Mouse (Mus musculus) bone marrow macrophage, adult 2 months (primary cell): Measurements from ENCODE around the gene Olfr924. TPM values are rescaled to one million over a fixed set of nuclear protein-coding genes. Genes with fewer than 3 reads are reported as not detected.
"Not testable (repeated sequence)": the region's sequence is repeated elsewhere in the genome, so short reads cannot be mapped to it uniquely, and the experiment has no call there.

Experiments used
- H3K27ac ChIP-seq: 2 replicates; pipeline ENCODE4 v1.5.1; 2012; ENCODE audit warnings: low read depth, low read length; ENCODE audit not compliant: insufficient read depth
- H3K4me1 ChIP-seq: 2 replicates; pipeline ENCODE4 v1.6.1; 2012; ENCODE audit warnings: low read length; ENCODE audit not compliant: control insufficient read depth, insufficient read depth
- H3K4me3 ChIP-seq: 2 replicates; pipeline ENCODE4 v1.5.1; 2012; ENCODE audit warnings: mild to moderate bottlenecking, low read length, moderate library complexity; ENCODE audit not compliant: insufficient read depth
- CTCF ChIP-seq: IDR thresholded peaks from 2 replicates; pipeline ENCODE4 v1.5.1; 2012; ENCODE audit warnings: low read depth, mild to moderate bottlenecking, low read length, moderate library complexity
- POLR2A ChIP-seq: IDR thresholded peaks from 2 replicates; pipeline ENCODE4 v1.6.1; 2012; ENCODE audit warnings: mild to moderate bottlenecking, low read depth, low read length, borderline replicate concordance
- polyA plus RNA-seq: library from polyadenylated mRNA; stranded (reverse); fragments of >200 nt; gene quantifications from 2 replicates; pipeline ENCODE4 v1.2.4, GENCODE M21; 2012; ENCODE audit not compliant: missing spikeins, insufficient read depth, insufficient read length

The Olfr924 gene
- not detected in 2 replicates for polyA plus RNA-seq

- Histone ChIP-seq H3K4me3 (no peak within 1 kb of the TSS), H3K27ac (no peak within 1 kb of the TSS), H3K4me1 (no peaks in the 10 kb centered on the region)
- TF ChIP-seq CTCF = no peak
- TF ChIP-seq POLR2A = no peak
These were observed at the start of gene Olfr924 for GRCm38 (mm10) chr9:38844149-38844548. TSS of gene Olfr924 (plus strand) at chr9:38844449.

- peaks cover 3% of the 10 kb centered on the region for H3K4me1 ChIP-seq
- H3K27ac ChIP-seq = no peak overlapping the region
- no peak overlapping the region for H3K4me3 ChIP-seq
- TF ChIP-seq POLR2A (no peak), CTCF (no peak)
These were observed 38.6 kb upstream of the Olfr924 start for GRCm38 (mm10) chr9:38805696-38806095.

DNA sequence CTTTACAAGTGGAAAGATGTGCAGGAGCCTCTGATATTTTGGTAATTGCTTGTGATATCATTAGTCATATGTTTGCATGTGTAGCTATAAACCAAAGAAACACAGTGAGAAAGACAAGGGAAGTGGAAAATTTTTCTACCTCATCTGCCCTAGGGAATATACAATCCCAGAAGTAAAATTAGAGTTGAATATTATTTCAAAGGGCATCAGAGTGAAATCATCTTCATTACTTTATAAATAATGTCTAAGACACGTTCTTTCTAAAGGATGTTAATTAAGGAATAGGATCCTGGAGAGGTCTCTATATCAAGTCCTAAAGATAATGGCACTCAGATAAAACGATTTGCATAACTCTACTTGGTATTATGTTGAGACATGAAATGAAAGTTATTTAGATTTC lies 29.9 kb upstream of the Olfr924 start, which contains the start of gene Olfr922:
TSS of gene Olfr922 (plus strand) at position 301 of the 400 bp plus-strand sequence.
- peaks cover 9% of the 10 kb centered on the region; the same call in 1 of the 2 replicates for H3K4me1 ChIP-seq
- H3K27ac ChIP-seq = no peak within 1 kb of the TSS
- TF ChIP-seq CTCF (no peak), POLR2A (no peak)
- H3K4me3 ChIP-seq = no peak within 1 kb of the TSS

- H3K27ac ChIP-seq = no peak overlapping the region
- peaks cover 9% of the 10 kb centered on the region; the same call in 1 of the 2 replicates for H3K4me1 ChIP-seq
- no peak for TF ChIP-seq POLR2A
- TF ChIP-seq CTCF = no peak
- H3K4me3 ChIP-seq = no peak overlapping the region
These were observed 28.7 kb upstream of the Olfr924 start for GRCm38 (mm10) chr9:38815458-38815986.

- TF ChIP-seq CTCF (no peak), POLR2A (no peak)
- Histone ChIP-seq H3K4me1 (peaks cover under 1% of the 10 kb centered on the region), H3K4me3 (no peak within 1 kb of the TSS), H3K27ac (no peak within 1 kb of the TSS)
These were observed 18.0 kb upstream of the Olfr924 start, which contains the start of gene Olfr923 for GRCm38 (mm10) chr9:38826245-38826644. TSS of gene Olfr923 (plus strand) at chr9:38826545.

- TF ChIP-seq POLR2A = no peak
- TF ChIP-seq CTCF = no peak
- Histone ChIP-seq H3K27ac (no peak overlapping the region), H3K4me3 (no peak overlapping the region), H3K4me1 (no peaks in the 10 kb centered on the region)
These were observed 11.2 kb upstream of the Olfr924 start for GRCm38 (mm10) chr9:38833027-38833426.

DNA sequence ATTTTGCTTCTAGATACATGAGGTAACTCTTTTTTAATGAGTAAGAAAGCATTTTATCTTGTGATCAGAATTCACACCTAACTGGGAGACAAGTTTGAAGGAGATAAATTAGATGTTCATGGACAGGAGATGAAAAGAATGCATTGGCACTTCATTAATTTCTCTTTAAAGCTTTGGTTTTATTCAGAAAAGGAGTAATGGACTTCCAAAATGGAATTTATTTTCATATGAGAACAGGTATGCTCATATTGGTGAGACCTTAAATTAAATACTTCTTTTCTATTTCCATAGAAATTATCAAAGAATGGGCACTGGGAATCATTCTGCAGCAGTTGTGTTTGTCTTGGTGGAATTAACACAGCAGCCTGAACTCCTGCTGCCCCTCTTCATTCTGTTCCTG lies 10.5 kb downstream of the Olfr924 start, which contains the start of gene Olfr26:
TSS of gene Olfr26 (plus strand) at position 301 of the 400 bp plus-strand sequence.
- TF ChIP-seq CTCF (no peak), POLR2A (no peak)

DNA sequence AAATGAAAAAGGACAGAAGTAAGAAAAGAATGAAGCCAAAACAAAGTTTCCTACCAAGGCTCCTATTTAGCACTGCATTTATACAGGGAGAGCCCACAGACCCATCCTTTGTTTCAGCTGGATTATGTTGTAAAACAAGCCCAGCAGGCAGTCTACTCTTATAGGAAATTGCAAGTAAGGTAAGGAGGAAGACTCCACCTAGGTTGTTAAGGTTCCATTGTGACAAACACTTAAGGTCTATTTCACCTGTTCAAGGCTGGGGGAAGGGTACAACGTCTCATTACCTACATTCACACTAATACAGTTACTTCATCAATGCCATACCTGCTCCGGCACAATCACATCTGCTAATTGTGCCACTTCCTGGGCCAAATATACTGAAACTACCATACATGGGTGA lies 30.6 kb downstream of the Olfr924 start:
- not testable (repeated sequence) for H3K4me1 ChIP-seq, H3K27ac ChIP-seq, H3K4me3 ChIP-seq

More for the DNA sequence above, 10.5 kb downstream of the Olfr924 start, which contains the start of gene Olfr26:
- Histone ChIP-seq H3K27ac (no peak within 1 kb of the TSS), H3K4me3 (no peak within 1 kb of the TSS), H3K4me1 (no peaks in the 10 kb centered on the region)

- Histone ChIP-seq H3K4me1 (no peaks in the 10 kb centered on the region), H3K4me3 (no peak within 1 kb of the TSS), H3K27ac (no peak within 1 kb of the TSS)
- TF ChIP-seq POLR2A = no peak
- no peak for TF ChIP-seq CTCF
These were observed 32.6 kb downstream of the Olfr924 start, which contains the start of gene Olfr926 for GRCm38 (mm10) chr9:38876826-38877225. TSS of gene Olfr926 (plus strand) at chr9:38877126.

Other genes starting within 250 kb of the Olfr924 start
- gene Olfr914, start 239.3 kb upstream of the Olfr924 start, polyA plus RNA-seq = not detected in 2 replicates
- gene Olfr916, start 184.6 kb upstream of the Olfr924 start, polyA plus RNA-seq = not detected in 2 replicates
- gene Olfr917, start 178.6 kb upstream of the Olfr924 start, polyA plus RNA-seq = not detected in 2 replicates
- not detected in 2 replicates for gene Olfr918, start 169.8 kb upstream of the Olfr924 start, polyA plus RNA-seq
- not detected in 2 replicates for gene Olfr919, start 140.8 kb upstream of the Olfr924 start, polyA plus RNA-seq
- gene Vwa5a, start 126.2 kb upstream of the Olfr924 start, polyA plus RNA-seq = 211 and 230 TPM in 2 replicates
- 1.5 and 2.6 TPM in 2 replicates for gene Olfr920, start 92.2 kb upstream of the Olfr924 start, polyA plus RNA-seq
- gene Olfr921, start 71.4 kb upstream of the Olfr924 start, polyA plus RNA-seq = not detected in 2 replicates
- gene Olfr922, start 29.8 kb upstream of the Olfr924 start, polyA plus RNA-seq = not detected in 2 replicates
- gene Olfr923, start 17.9 kb upstream of the Olfr924 start, polyA plus RNA-seq = not detected in 2 replicates
- gene Olfr26, start 10.6 kb downstream of the Olfr924 start, polyA plus RNA-seq = not detected in 2 replicates
- gene Olfr926, start 32.7 kb downstream of the Olfr924 start, polyA plus RNA-seq = not detected in 2 replicates
- gene Olfr930, start 85.4 kb downstream of the Olfr924 start, polyA plus RNA-seq = not detected in 2 replicates
- gene Olfr933, start 127.9 kb downstream of the Olfr924 start, polyA plus RNA-seq = not detected in 2 replicates
- gene Olfr934, start 143.9 kb downstream of the Olfr924 start, polyA plus RNA-seq = not detected in 2 replicates
- not detected in 2 replicates for gene Olfr935, start 155.2 kb downstream of the Olfr924 start, polyA plus RNA-seq
- gene Olfr146, start 178.9 kb downstream of the Olfr924 start, polyA plus RNA-seq = not detected in 2 replicates
- not detected in 2 replicates for gene Olfr937, start 220.5 kb downstream of the Olfr924 start, polyA plus RNA-seq
- not detected in 2 replicates for gene Olfr938, start 234.4 kb downstream of the Olfr924 start, polyA plus RNA-seq